Mouse (Mus musculus): ENCODE results near the gene Map1lc3b. TPM values are rescaled to one million over a fixed set of nuclear protein-coding genes. Genes with fewer than 3 reads are reported as not detected.

Map1lc3b gene
- 100 to 1,000 TPM; 166 to 175 TPM for total RNA-seq (2021)
- long read RNA-seq, experiment 1, full-length matches to known transcripts = 452 of 467 reads
- long read RNA-seq, experiment 1, partial matches to known transcripts = 14 of 467 reads
- long read RNA-seq, experiment 1, other reads (novel, unspliced or antisense) = 1 of 467 reads
- long read RNA-seq, experiment 2, full-length matches to known transcripts = 506 of 517 reads
- long read RNA-seq, experiment 2, partial matches to known transcripts = 7 of 517 reads
- long read RNA-seq, experiment 2, other reads (novel, unspliced or antisense) = 4 of 517 reads

GRCm38 (mm10) chr8:121590203-121591177, at the start of gene Map1lc3b:
TSS of gene Map1lc3b (plus strand) at chr8:121590361.
- peak within 1 kb of the TSS; percentile 100 for H3K27ac ChIP-seq
- no peak for TF ChIP-seq CTCF (IDR thresholded peaks at IDR 0.05)
- intact Hi-C loops (cut with DNase I) = loop anchor here (2.0 kb wide), 1 partner anchor 44 kb away; no protein-coding TSS in a partner anchor
- peak; percentile 97 for DNase-seq
- peak within 1 kb of the TSS; percentile 94 for H3K4me3 ChIP-seq

GRCm38 (mm10) chr8:121541862-121542261, 48.3 kb upstream of the Map1lc3b start:
- TF ChIP-seq CTCF (IDR thresholded peaks at IDR 0.05) = no peak
- H3K27ac ChIP-seq = no peak overlapping the region
- intact Hi-C loops (cut with DNase I) = no loop called here
- no peak overlapping the region for H3K4me3 ChIP-seq
- DNase-seq = no peak

- Histone ChIP-seq H3K4me3 (no peak overlapping the region), H3K27ac (no peak overlapping the region)
- intact Hi-C loops (cut with DNase I) = no loop called here
- TF ChIP-seq CTCF (IDR thresholded peaks at IDR 0.05) = no peak
- DNase-seq = peak; percentile 17
These were observed 47.3 kb upstream of the Map1lc3b start for GRCm38 (mm10) chr8:121542901-121543300.

GRCm38 (mm10) chr8:121544276-121544785, 45.8 kb upstream of the Map1lc3b start, which contains the start of gene 1700018B08Rik:
TSS of gene 1700018B08Rik (minus strand) at chr8:121544320.
- DNase-seq = peak; percentile 9
- H3K4me3 ChIP-seq = no peak within 1 kb of the TSS
- intact Hi-C loops (cut with DNase I) = no loop called here
- TF ChIP-seq CTCF (IDR thresholded peaks at IDR 0.05) = no peak
- H3K27ac ChIP-seq = no peak within 1 kb of the TSS

- no peak for TF ChIP-seq CTCF (IDR thresholded peaks at IDR 0.05)
- H3K4me3 ChIP-seq = no peak overlapping the region
- intact Hi-C loops (cut with DNase I) = no loop called here
- H3K27ac ChIP-seq = no peak overlapping the region
- peak; percentile 19 for DNase-seq
These were observed 45.2 kb upstream of the Map1lc3b start for GRCm38 (mm10) chr8:121544936-121545335.

GRCm38 (mm10) chr8:121547132-121547531, 43.0 kb upstream of the Map1lc3b start:
- TF ChIP-seq CTCF (IDR thresholded peaks at IDR 0.05) = peak; percentile 97
- no peak overlapping the region for H3K4me3 ChIP-seq
- intact Hi-C loops (cut with DNase I) = loop anchor here (2.0 kb wide), 2 partner anchors 44 to 138 kb away; partner anchors contain the start of gene Map1lc3b
- H3K27ac ChIP-seq = no peak overlapping the region
- DNase-seq = peak; percentile 78

GRCm38 (mm10) chr8:121550056-121550455, 40.1 kb upstream of the Map1lc3b start:
- DNase-seq = peak; percentile 15
- Histone ChIP-seq H3K4me3 (no peak overlapping the region), H3K27ac (peak overlapping the region; percentile 93)
- intact Hi-C loops (cut with DNase I) = loop anchor here (2.0 kb wide), 1 partner anchor 31 kb away; no protein-coding TSS in a partner anchor
- no peak for TF ChIP-seq CTCF (IDR thresholded peaks at IDR 0.05)

GRCm38 (mm10) chr8:121551065-121551985, 38.8 kb upstream of the Map1lc3b start:
- peak; percentile 90 for DNase-seq
- Histone ChIP-seq H3K27ac (peak overlapping the region; percentile 93), H3K4me3 (no peak overlapping the region)
- intact Hi-C loops (cut with DNase I) = loop anchor here (2.0 kb wide), 1 partner anchor 29 kb away; no protein-coding TSS in a partner anchor
- no peak for TF ChIP-seq CTCF (IDR thresholded peaks at IDR 0.05)

GRCm38 (mm10) chr8:121552506-121552905, 37.7 kb upstream of the Map1lc3b start:
- intact Hi-C loops (cut with DNase I) = no loop called here
- peak; percentile 50 for DNase-seq
- TF ChIP-seq CTCF (IDR thresholded peaks at IDR 0.05) = no peak
- Histone ChIP-seq H3K27ac (peak overlapping the region; percentile 93), H3K4me3 (no peak overlapping the region)

GRCm38 (mm10) chr8:121553831-121554475, 36.2 kb upstream of the Map1lc3b start:
- Histone ChIP-seq H3K4me3 (no peak overlapping the region), H3K27ac (peak overlapping the region; percentile 93)
- no peak for TF ChIP-seq CTCF (IDR thresholded peaks at IDR 0.05)
- intact Hi-C loops (cut with DNase I) = no loop called here
- peak; percentile 78 for DNase-seq

- H3K27ac ChIP-seq = no peak overlapping the region
- DNase-seq = peak; percentile 9
- no peak overlapping the region for H3K4me3 ChIP-seq
- TF ChIP-seq CTCF (IDR thresholded peaks at IDR 0.05) = no peak
- intact Hi-C loops (cut with DNase I) = no loop called here
These were observed 32.4 kb upstream of the Map1lc3b start for GRCm38 (mm10) chr8:121557746-121558145.
